Comparison of ENCODE assay signal across 23 mouse cellular contexts in the genomic region with DNA sequence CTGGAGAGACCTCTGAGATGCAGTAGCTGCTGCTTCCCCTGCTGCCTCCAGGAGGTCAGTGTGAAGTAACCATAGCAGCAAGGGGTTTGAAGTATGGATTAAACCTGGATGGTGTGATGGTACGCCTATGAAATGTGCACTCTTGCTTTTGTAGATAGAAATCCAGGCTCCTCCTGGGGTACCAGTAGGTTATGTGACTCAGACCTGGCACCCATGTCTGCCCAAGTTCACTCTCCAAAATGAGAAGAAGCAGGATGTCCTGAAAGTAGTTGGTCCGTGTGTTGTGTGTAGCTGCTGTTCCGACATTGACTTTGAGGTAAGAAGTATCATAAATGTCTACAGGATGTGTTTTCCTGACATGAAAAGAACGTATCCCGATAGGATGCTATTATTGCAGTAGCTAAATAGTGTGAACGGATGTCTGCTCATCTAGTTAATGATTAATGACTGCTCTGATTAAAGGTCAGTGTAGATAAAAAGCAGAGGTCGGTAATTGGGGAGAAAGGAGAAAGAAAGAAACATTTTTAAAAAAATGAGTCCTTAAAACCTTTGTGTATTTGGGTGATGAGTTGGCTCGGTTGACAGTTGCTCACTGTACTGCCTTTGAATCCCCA. TPM values are rescaled to one million over a fixed set of nuclear protein-coding genes. Genes with fewer than 3 reads are reported as not detected.
DNase-seq lines count a peak whose midpoint lies in the region; ATAC-seq and TF ChIP-seq lines count a peak whose summit lies in the region.
"Had no signal": no experiment of that assay in that cellular context is flagged by ENCODE, and none has a peak within 500 bp of the region (broad histone marks: within the 10 kb centered on the region; RNA-seq: fewer than 3 reads in every experiment).

No protein-coding gene starts in this region.

- H3K4me2 ChIP-seq in intestine, embryonic 15.5 days (replicated peaks) = no peak overlapping the region
- H3K4me2 ChIP-seq in liver, embryonic 15.5 days = no peak overlapping the region
- H3K4me2 ChIP-seq: embryonic facial prominence, embryonic 13.5 days; heart, embryonic 12.5 days; hindbrain, embryonic 13.5 days; lung, embryonic 14.5 days; midbrain, embryonic 12.5 days; neural tube, embryonic 12.5 days had no signal

- peak; percentile 65 for DNase-seq in kidney, adult 2 months
- no peak for DNase-seq in kidney, adult 8-10 months
- peak; percentile 27 for DNase-seq in MN1 (ENCODE audit: low spot score)
- no peak for DNase-seq in ovary, postnatal 14 days (ENCODE audit: low spot score)
- DNase-seq in lung, adult 18-20 months = no peak
- DNase-seq: adrenal gland, postnatal 36 days; cerebellum, adult 11-12 months; cerebellum, postnatal 14 days; heart, postnatal 14 days; lung, embryonic 14.5 days; thymus, adult 18-20 months had no signal

- TF ChIP-seq POLR2A in kidney, adult 2 months (IDR thresholded peaks at IDR 0.05; ENCODE audit: low read depth, low read length) = no peak

- ATAC-seq in intestine, embryonic 15.5 days = peak; percentile 82
- no peak for ATAC-seq in liver, embryonic 15.5 days (ENCODE audit: insufficient read depth)

- H3K4me1 ChIP-seq in kidney, adult 2 months (ENCODE audit: control insufficient read depth, insufficient read depth, low read length) = peaks cover 25% of the 10 kb centered on the region
- peaks cover 11% of the 10 kb centered on the region; the same call in 1 of the 2 replicates for H3K4me1 ChIP-seq in intestine, embryonic 15.5 days (replicated peaks)
- peaks cover 13% of the 10 kb centered on the region for H3K4me1 ChIP-seq in liver, embryonic 15.5 days (replicated peaks)
- H3K4me1 ChIP-seq: embryonic facial prominence, embryonic 13.5 days; hindbrain, embryonic 13.5 days; midbrain, embryonic 12.5 days; neural tube, embryonic 12.5 days had no signal

- 34% methylated on average over 8 of the region's 8 CpGs for WGBS in kidney, adult 2 months
- 53% methylated on average over 8 of the region's 8 CpGs for WGBS in intestine, embryonic 15.5 days
- WGBS in liver, embryonic 15.5 days (ENCODE audit: insufficient replicate concordance) = 56% methylated on average over 8 of the region's 8 CpGs

- no peak for TF ChIP-seq CTCF in kidney, adult 2 months (conservative IDR thresholded peaks at IDR 0.05; ENCODE audit: insufficient read depth, insufficient read length, low read depth, low read length)

- peak overlapping the region; percentile 75 for H3K27ac ChIP-seq in kidney, adult 2 months (ENCODE audit: insufficient read depth, low read depth, low read length)
- H3K27ac ChIP-seq in intestine, embryonic 15.5 days = no peak overlapping the region
- peak overlapping the region; percentile 42; the same call in 1 of the 2 replicates for H3K27ac ChIP-seq in liver, embryonic 15.5 days (replicated peaks)
- H3K27ac ChIP-seq: embryonic facial prominence, embryonic 13.5 days; hindbrain, embryonic 13.5 days; layer of hippocampus, adult 2 months; macrophage; midbrain, embryonic 12.5 days; neural tube, embryonic 12.5 days had no signal

- H3K9me3 ChIP-seq in intestine, embryonic 15.5 days = no peaks in the 10 kb centered on the region
- no peaks in the 10 kb centered on the region for H3K9me3 ChIP-seq in liver, embryonic 15.5 days (replicated peaks)
- H3K9me3 ChIP-seq: embryonic facial prominence, embryonic 13.5 days; heart, embryonic 12.5 days; hindbrain, embryonic 13.5 days; midbrain, embryonic 12.5 days; neural tube, embryonic 12.5 days had no signal

- no peak overlapping the region for H3K4me3 ChIP-seq in kidney, adult 2 months (ENCODE audit: insufficient read depth, low read depth, low read length)
- H3K4me3 ChIP-seq in intestine, embryonic 15.5 days (replicated peaks) = no peak overlapping the region
- no peak overlapping the region for H3K4me3 ChIP-seq in liver, embryonic 15.5 days (replicated peaks)
- H3K4me3 ChIP-seq: embryonic facial prominence, embryonic 13.5 days; heart, embryonic 12.5 days; hindbrain, embryonic 13.5 days; layer of hippocampus, adult 2 months; midbrain, embryonic 12.5 days; neural tube, embryonic 12.5 days had no signal

- no peaks in the 10 kb centered on the region for H3K27me3 ChIP-seq in kidney, adult 2 months (replicated peaks; ENCODE audit: control insufficient read depth, insufficient read depth, low read length)
- no peaks in the 10 kb centered on the region for H3K27me3 ChIP-seq in intestine, embryonic 15.5 days (replicated peaks)
- H3K27me3 ChIP-seq in liver, embryonic 15.5 days = no peaks in the 10 kb centered on the region
- H3K27me3 ChIP-seq: CH12.LX; embryonic facial prominence, embryonic 13.5 days; heart, embryonic 12.5 days; hindbrain, embryonic 13.5 days; midbrain, embryonic 12.5 days; neural tube, embryonic 12.5 days had no signal

- H3K9ac ChIP-seq in intestine, embryonic 15.5 days = no peak overlapping the region
- no peak overlapping the region for H3K9ac ChIP-seq in liver, embryonic 15.5 days
- H3K9ac ChIP-seq: embryonic facial prominence, embryonic 13.5 days; heart, embryonic 12.5 days; hindbrain, embryonic 13.5 days; lung, embryonic 14.5 days; midbrain, embryonic 12.5 days; neural tube, embryonic 12.5 days had no signal

- H3K36me3 ChIP-seq in kidney, adult 2 months (ENCODE audit: control insufficient read depth, insufficient read depth, low read length) = peaks cover 5% of the 10 kb centered on the region; the same call in 1 of the 2 replicates
- peaks cover 8% of the 10 kb centered on the region; the same call in 1 of the 2 replicates for H3K36me3 ChIP-seq in intestine, embryonic 15.5 days
- H3K36me3 ChIP-seq in liver, embryonic 15.5 days (replicated peaks) = peaks cover 14% of the 10 kb centered on the region

RNA-seq across cellular contexts. Expression of a gene that starts 8.7 kb away (rescaled TPM):
- 193 and 201 TPM in 2 replicates for polyA plus RNA-seq in kidney, adult 2 months (2012; rRNA removed)
- 1.3 TPM in 2 replicates for polyA plus RNA-seq in intestine, embryonic 15.5 days (2015; fragmentation: Nextera tagmentation; extraction: Ambion mirVana)
- polyA plus RNA-seq in liver, embryonic 15.5 days (2015; fragmentation: Nextera tagmentation; extraction: Ambion mirVana) = 0.48 and 0.64 TPM in 2 replicates
- polyA plus RNA-seq: inflammation-experienced regulatory T-cells, adult 6 months; macrophage had no signal

RNA-seq across cellular contexts. Expression of a gene that starts 17.1 kb away (rescaled TPM):
- polyA plus RNA-seq in kidney, adult 2 months (2012; rRNA removed) = 21.7 and 26.1 TPM in 2 replicates
- polyA plus RNA-seq in intestine, embryonic 15.5 days (2015; fragmentation: Nextera tagmentation; extraction: Ambion mirVana) = 95.1 and 108 TPM in 2 replicates
- polyA plus RNA-seq in liver, embryonic 15.5 days (2015; fragmentation: Nextera tagmentation; extraction: Ambion mirVana) = 25.5 and 26.3 TPM in 2 replicates

RNA-seq across cellular contexts. Expression of a gene that starts 42.5 kb away (rescaled TPM):
- polyA plus RNA-seq in kidney, adult 2 months (2012; rRNA removed) = not detected in 2 replicates
- polyA plus RNA-seq in intestine, embryonic 15.5 days (2015; fragmentation: Nextera tagmentation; extraction: Ambion mirVana) = not detected in 2 replicates
- polyA plus RNA-seq in liver, embryonic 15.5 days (2015; fragmentation: Nextera tagmentation; extraction: Ambion mirVana) = not detected in 2 replicates
- polyA plus RNA-seq: embryonic facial prominence, embryonic 13.5 days; heart, embryonic 12.5 days; hindbrain, embryonic 13.5 days; lung, embryonic 14.5 days; macrophage; midbrain, embryonic 12.5 days; neural tube, embryonic 12.5 days; small intestine, adult 2 months had no signal

Comparison
In these comparisons a context has a peak if more than half of its experiments do, and no peak if none do; other contexts are left out.
1. DNase-seq: peak in kidney, adult 2 months (single experiment) and MN1 (single experiment); none in kidney, adult 8-10 months (0 of 2), ovary, postnatal 14 days (single experiment) and lung, adult 18-20 months (0 of 2).
2. RNA of a gene that starts 8.7 kb away (polyA plus RNA-seq): 193 to 201 TPM in kidney, adult 2 months; 1.3 TPM in intestine, embryonic 15.5 days and 0.48 to 0.64 TPM in liver, embryonic 15.5 days; every median in the first group is over 10 times any median in the second.